Mouse (Mus musculus) adrenal gland, adult 18-20 months (tissue): ENCODE data around the gene Prdm16. TPM values are rescaled to one million over a fixed set of nuclear protein-coding genes. Genes with fewer than 3 reads are reported as not detected.

ENCODE experiments used
- DNase-seq, 2 experiments: peaks; one replicate each; pipeline ENCODE4 v3.0.0; 2021 to 2022; ENCODE audit warnings: low spot score in 2 of 2
- total RNA-seq, 2 experiments: library from RNA; stranded (reverse); gene quantifications; 1 replicate in 1 of 2; 2 replicates in 1 of 2; pipeline ENCODE4 v1.2.3; 2021

The Prdm16 gene
- total RNA-seq, 2 experiments from 2014 or later = 4.3 to 7.6 TPM

- no peak for DNase-seq
These were observed 148.6 kb downstream of the Prdm16 start for GRCm38 (mm10) chr4:154488031-154488430.

GRCm38 (mm10) chr4:154482695-154483094 is 154.0 kb downstream of the Prdm16 start:
- no peak for DNase-seq

GRCm38 (mm10) chr4:154481771-154482637 is 154.7 kb downstream of the Prdm16 start:
- no peak for DNase-seq

DNA sequence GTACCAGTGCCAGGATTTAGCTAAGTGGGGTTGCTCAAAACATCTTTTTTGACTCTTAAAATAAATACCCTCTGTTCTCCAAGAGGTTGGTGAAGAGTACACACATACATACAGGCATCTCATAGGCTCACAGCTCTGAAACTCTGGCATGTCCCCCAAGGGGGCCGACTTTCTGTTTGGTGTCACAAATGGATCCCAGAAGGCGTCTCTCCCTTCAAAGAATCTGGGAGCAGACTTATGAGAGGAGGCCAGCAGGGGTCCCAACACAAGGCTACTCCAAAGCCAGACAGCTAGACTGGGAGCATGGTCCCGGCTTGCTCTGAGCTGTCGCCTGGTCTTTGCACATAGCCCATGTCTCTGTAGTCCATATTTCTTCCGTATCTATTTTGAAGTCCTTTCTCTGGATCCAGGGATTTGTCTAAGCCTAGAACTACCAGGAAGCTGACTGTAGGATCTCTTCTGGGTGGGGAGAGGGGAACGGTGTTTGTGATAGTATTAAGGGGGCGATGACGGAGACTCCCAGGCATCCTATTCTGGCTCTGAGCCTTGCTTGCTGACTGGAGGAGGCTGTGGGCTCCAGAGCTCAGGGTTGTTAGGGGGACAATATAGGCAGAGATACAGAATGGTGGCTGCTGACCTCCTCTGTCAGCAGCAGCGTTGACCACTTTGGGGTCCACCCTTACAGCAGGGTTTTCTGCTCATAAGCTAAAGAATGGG is 156.0 kb downstream of the Prdm16 start:
- DNase-seq = no peak

DNA sequence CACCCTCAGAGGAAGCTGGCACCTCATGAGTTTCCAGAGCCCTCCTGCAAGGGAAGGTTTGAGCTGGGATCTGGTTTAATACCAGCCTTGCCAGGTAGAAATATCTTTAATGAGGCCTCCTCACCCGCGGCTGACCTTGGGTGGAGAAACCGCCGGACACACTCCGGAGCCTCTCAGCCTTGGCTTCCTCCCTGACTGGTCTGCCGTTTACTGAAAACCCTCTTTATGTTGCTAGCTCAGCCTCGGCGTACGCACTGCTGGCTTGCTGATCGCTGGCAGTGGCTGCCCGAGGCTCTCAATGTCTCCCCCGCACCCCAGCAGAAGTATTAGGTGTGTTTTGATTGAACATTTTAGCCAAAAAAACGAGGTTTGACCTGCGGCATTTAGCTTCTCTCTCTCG is 156.5 kb downstream of the Prdm16 start:
- no peak for DNase-seq

- DNase-seq = no peak
These were observed 157.6 kb downstream of the Prdm16 start for GRCm38 (mm10) chr4:154478933-154479613.

- no peak for DNase-seq
These were observed 162.9 kb downstream of the Prdm16 start for GRCm38 (mm10) chr4:154473571-154474307.

GRCm38 (mm10) chr4:154472569-154472968 is 164.1 kb downstream of the Prdm16 start:
- no peak for DNase-seq

GRCm38 (mm10) chr4:154471447-154472101 is 165.1 kb downstream of the Prdm16 start:
- no peak for DNase-seq

GRCm38 (mm10) chr4:154466305-154466704 is 170.4 kb downstream of the Prdm16 start:
- no peak for DNase-seq

DNA sequence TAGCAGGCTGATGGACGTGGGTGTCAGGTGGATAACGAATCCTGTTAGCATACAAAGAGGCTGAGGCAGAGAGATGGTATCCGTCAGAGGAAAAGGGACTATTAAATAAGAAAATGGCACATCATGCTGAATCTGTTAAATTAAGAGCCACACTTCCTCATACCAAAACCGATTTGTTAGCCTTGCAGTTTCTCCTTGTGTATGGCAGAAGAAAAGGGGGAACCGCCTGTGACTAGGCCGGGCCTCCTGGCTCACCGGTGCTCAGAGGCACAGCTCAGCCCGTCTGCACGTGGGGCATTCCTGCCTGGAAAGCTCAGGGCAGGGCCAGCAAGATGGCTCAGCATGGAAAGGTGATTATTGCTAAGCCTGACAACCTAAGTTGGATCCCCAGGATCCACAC is 171.6 kb downstream of the Prdm16 start:
- no peak for DNase-seq

GRCm38 (mm10) chr4:154460021-154460420 is 176.7 kb downstream of the Prdm16 start:
- no peak for DNase-seq

DNA sequence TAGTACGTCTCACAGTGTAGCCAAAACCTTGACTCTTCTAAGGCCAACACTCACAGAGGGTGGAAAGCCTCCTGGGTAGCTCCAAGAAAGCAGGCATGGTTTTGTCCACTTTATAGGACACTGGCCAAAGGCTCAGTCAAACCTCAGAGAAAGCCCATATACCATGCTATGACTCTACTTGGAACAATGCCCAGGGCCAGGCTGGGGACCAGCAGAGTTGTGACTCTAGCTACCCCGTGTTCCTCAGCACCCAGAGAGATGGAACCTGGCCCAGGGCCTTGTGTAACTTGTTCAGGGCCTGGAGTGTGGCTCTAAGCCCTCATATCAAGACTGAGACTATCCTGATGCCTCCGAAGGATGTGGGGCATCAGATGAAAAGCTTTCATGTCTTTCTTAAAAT is 178.9 kb downstream of the Prdm16 start:
- DNase-seq = no peak

DNA sequence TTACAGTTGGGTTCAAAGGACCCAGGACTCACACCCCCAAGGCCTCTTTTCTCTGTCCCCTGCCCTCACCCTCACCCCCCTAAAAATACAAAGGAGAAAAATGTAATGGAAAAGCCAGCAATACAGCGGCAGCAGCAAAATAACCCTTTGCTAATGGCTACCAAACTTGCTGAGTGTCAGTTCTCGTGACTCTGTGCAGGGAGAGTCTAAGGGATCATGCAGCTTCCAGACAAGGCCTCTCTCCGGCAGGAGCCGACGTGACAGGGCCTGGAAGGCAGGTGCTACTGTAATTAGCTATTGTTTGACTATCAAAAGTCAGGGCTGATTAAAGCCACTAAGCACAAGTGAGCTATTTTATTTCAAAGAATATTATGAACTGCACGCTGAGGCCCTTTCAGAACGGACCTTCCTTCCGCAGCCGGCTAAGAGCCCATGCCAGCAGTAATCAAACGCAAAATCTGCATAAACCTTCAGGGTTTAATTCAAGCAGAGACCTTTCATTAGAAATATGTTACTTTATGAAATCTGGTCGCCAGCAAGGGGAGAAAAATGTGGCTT is 180.3 kb downstream of the Prdm16 start:
- DNase-seq = no peak

GRCm38 (mm10) chr4:154450441-154450840 is 186.2 kb downstream of the Prdm16 start:
- DNase-seq = no peak

DNA sequence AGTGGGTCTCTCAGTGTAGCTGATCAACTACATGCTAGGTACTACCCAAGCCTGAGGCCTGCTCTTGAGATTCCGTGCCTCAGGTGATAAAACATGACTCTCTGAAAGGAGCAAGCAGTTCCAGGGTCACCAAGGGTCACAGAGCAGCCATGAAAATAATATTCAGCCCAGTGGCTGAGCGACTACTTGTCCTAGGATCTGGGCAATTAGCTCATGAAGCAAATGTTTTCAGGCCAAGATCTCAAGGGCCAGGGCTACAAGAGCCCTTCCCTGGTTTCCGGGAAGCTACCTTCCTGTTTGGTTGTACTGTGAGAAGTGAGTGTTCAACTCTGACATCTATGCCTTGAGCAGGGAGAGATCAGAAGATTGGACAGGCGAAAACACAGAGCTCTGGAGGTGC is 186.6 kb downstream of the Prdm16 start:
- no peak for DNase-seq

DNA sequence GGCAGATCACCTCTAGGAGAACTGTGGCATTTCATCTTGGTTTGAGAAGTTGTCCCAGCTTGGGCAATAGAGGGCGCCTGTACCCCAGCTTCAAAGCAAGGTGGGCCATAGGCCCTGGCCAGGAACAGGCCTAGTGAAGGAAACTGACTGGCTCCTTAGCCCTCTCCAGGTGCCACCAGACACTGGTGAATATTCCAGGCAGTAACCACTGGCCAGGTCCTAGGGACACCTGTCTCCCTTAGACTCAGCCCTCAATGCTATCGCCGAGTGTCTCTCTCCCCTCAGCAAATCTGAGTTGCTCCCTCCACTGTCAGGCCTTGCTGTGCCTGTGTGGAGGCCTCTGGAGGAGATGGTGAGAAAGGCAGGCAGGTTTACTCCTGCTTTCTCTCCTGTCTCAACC is 187.3 kb downstream of the Prdm16 start:
- peak in 1 of 2 experiments; percentile 5 for DNase-seq

DNA sequence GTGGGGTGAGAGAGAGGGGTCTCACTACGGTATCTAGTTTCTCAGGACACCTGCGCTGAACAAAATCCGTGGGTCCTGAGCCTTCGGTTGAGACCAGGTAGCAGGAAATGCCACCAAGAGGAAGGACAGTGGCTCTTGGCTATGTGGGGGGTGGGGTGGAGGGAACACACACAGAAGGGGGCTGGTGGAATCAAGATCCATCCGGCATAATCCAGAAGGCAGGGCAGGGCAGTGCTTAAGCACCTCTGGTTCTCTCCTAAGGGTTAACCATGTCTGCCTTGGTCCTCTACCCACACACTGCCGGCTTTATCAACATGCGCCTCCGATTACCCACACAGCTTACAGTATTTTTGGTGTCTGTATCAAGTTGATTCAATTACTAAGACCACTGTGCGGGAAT is 191.0 kb downstream of the Prdm16 start:
- DNase-seq = no peak

DNA sequence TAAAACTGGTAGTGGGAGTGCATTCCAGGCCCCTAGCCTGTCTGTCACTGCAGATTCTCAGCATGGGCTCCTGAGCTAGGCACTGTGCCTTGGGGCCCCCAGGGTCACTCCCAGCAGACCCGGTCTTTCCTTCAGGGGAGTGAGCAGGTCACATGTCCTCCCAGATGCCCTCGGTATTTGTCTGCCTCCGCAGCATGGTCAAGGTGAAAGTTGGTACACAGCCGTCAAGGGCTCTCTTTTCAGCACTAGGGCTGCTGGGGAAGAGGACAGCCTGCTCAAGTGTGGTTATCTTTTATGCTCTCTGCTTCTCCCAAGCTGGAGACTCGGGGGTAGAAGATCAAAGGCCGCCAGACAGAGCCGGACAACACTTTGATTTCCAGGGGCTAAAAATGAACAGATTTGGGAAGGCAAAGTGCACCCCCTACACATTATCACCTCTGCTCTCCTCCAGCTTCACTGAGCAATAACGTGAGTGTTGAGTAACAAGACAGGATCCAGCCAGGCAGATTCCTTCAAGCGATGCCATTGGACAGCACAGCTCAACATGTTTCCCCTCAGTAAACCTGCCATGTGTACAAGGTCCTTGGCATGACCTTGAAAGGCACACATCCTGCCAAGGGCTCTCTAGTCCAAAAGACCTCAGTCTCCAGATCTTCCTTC is 193.9 kb downstream of the Prdm16 start:
- no peak for DNase-seq
